Mouse (Mus musculus) lung, embryonic 16.5 days (tissue): ENCODE data around the gene Ifnar2. TPM values are rescaled to one million over a fixed set of nuclear protein-coding genes. Genes with fewer than 3 reads are reported as not detected.

Experiments
- ATAC-seq: fragments of 200-750 bp; cut with Nextera tagmentation; 2 replicates; pipeline ENCODE4 v1.8.0; 2017; ENCODE audit warnings: low read depth, mild to moderate bottlenecking, moderate library complexity
- H3K27ac ChIP-seq: fragments of 300-500 bp; sonication (generic); 2 replicates; pipeline ENCODE4 v1.5.1; 2014; ENCODE audit warnings: mild to moderate bottlenecking, control low read depth, low read length
- H3K27me3 ChIP-seq: fragments of 300-500 bp; sonication (generic); 2 replicates; pipeline ENCODE4 v1.6.1; 2014; ENCODE audit warnings: low read depth, low read length, mixed read lengths; ENCODE audit not compliant: control insufficient read depth, insufficient read depth
- H3K36me3 ChIP-seq: fragments of 300-500 bp; sonication (generic); 2 replicates; pipeline ENCODE4 v1.6.1; 2014; ENCODE audit warnings: low read length; ENCODE audit not compliant: control insufficient read depth, insufficient read depth
- H3K4me1 ChIP-seq: fragments of 300-500 bp; sonication (generic); replicated peaks from 2 replicates; pipeline ENCODE4 v1.6.1; 2014; ENCODE audit warnings: low read length, mixed read lengths; ENCODE audit not compliant: control insufficient read depth, insufficient read depth
- H3K4me2 ChIP-seq: fragments of 300-500 bp; sonication (generic); 2 replicates; pipeline ENCODE4 v1.6.1; 2014; ENCODE audit warnings: low read depth, low read length, control low read depth
- H3K4me3 ChIP-seq: fragments of 300-500 bp; sonication (generic); 2 replicates; pipeline ENCODE4 v1.5.1; 2014; ENCODE audit warnings: mild to moderate bottlenecking, low read length, control low read depth
- H3K9ac ChIP-seq: fragments of 300-500 bp; sonication (generic); 2 replicates; pipeline ENCODE4 v1.6.1; 2014; ENCODE audit warnings: low read length, control low read depth
- H3K9me3 ChIP-seq: fragments of 300-500 bp; sonication (generic); 2 replicates; pipeline ENCODE4 v1.6.1; 2016; ENCODE audit warnings: low read length; ENCODE audit not compliant: control insufficient read depth
- WGBS: fragments of 180-500 bp; shearing (Covaris S2); extraction: QIAGEN DNeasy Blood & Tissue Kit; methylation state at CpG from one replicate; pipeline ENCODE4 v1.1.7; 2014; 5-methylcytosine and 5-hydroxymethylcytosine counted together
- polyA plus RNA-seq: library from polyadenylated mRNA; unstranded; fragments of >200 nt; fragmentation: Nextera tagmentation; extraction: Ambion mirVana; gene quantifications from 2 replicates; pipeline ENCODE4 v1.2.1, GENCODE M21; 2015

Gene Ifnar2
- polyA plus RNA-seq, 1 experiment from 2014 or later = 73.0 TPM

- Histone ChIP-seq H3K4me3 (no peak overlapping the region), H3K9me3 (peaks cover 6% of the 10 kb centered on the region; the same call in 1 of the 2 replicates), H3K27me3 (no peaks in the 10 kb centered on the region), H3K9ac (no peak overlapping the region), H3K4me2 (no peak overlapping the region), H3K27ac (0 out of 2 replicates have a peak overlapping the region, but pooled peaks have one; percentile 7), H3K36me3 (no peaks in the 10 kb centered on the region), H3K4me1 (peaks cover 27% of the 10 kb centered on the region)
- ATAC-seq = no peak
Measured at GRCm38 (mm10) chr16:91366567-91366966, 6.0 kb upstream of the Ifnar2 start.

- no peak for ATAC-seq
- no peak overlapping the region for H3K27ac ChIP-seq
- no peaks in the 10 kb centered on the region for H3K27me3 ChIP-seq
- WGBS = 78% methylated on average over 2 of the region's 2 CpGs
- peaks cover 6% of the 10 kb centered on the region; the same call in 1 of the 2 replicates for H3K9me3 ChIP-seq
- H3K4me1 ChIP-seq = peaks cover 24% of the 10 kb centered on the region
- no peaks in the 10 kb centered on the region for H3K36me3 ChIP-seq
- no peak overlapping the region for H3K4me2 ChIP-seq
- H3K9ac ChIP-seq = no peak overlapping the region
- no peak overlapping the region for H3K4me3 ChIP-seq
Measured at GRCm38 (mm10) chr16:91367066-91367465, 5.5 kb upstream of the Ifnar2 start.

- Histone ChIP-seq H3K4me3 (peak overlapping the region; percentile 76), H3K27ac (peak overlapping the region; percentile 95), H3K4me2 (peak overlapping the region; percentile 76), H3K4me1 (peaks cover 19% of the 10 kb centered on the region), H3K9me3 (no peaks in the 10 kb centered on the region), H3K9ac (peak overlapping the region; percentile 91), H3K27me3 (no peaks in the 10 kb centered on the region), H3K36me3 (no peaks in the 10 kb centered on the region)
- WGBS = 25% methylated on average over 11 of the region's 13 CpGs
- no peak for ATAC-seq
Measured at GRCm38 (mm10) chr16:91373473-91374252, 1.1 kb downstream of the Ifnar2 start.

DNA sequence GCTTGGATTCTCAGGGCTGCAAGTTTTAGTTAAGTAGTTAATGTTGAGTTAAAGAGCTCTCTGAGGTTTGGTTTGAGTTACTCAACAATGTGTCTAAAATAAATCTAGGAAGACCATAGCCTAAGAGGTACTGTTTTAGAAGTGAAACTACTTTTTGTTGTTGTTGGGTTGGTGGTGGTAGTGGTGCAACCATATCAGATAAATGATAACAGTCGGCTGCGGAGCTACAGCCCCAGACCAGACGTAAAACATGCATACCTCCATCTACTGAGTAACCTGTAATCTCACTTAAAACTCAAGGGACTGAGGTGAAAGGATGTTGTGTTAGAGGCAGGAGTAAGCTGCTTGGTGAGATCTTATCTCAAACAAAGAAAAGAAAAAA lies 1.7 kb downstream of the Ifnar2 start:
- Histone ChIP-seq H3K4me3 (peak overlapping the region; percentile 76), H3K9ac (no peak overlapping the region; the same call in 1 of the 2 replicates), H3K9me3 (no peaks in the 10 kb centered on the region), H3K4me1 (peaks cover 25% of the 10 kb centered on the region), H3K27ac (peak overlapping the region; percentile 16; the same call in 1 of the 2 replicates), H3K36me3 (no peaks in the 10 kb centered on the region), H3K4me2 (peak overlapping the region; percentile 76), H3K27me3 (no peaks in the 10 kb centered on the region)
- no peak for ATAC-seq
- 60% methylated on average over 3 of the region's 3 CpGs for WGBS

GRCm38 (mm10) chr16:91376701-91377100 lies 4.1 kb downstream of the Ifnar2 start:
- H3K9me3 ChIP-seq = no peaks in the 10 kb centered on the region
- no peaks in the 10 kb centered on the region for H3K36me3 ChIP-seq
- H3K4me3 ChIP-seq = no peak overlapping the region
- H3K9ac ChIP-seq = no peak overlapping the region
- H3K4me2 ChIP-seq = no peak overlapping the region
- H3K27ac ChIP-seq = no peak overlapping the region
- WGBS = 82% methylated on average over 10 of the region's 10 CpGs
- no peak for ATAC-seq
- H3K4me1 ChIP-seq = peaks cover 33% of the 10 kb centered on the region
- H3K27me3 ChIP-seq = no peaks in the 10 kb centered on the region

- H3K9me3 ChIP-seq = no peaks in the 10 kb centered on the region
- H3K4me3 ChIP-seq = peak overlapping the region; percentile 13; the same call in 1 of the 2 replicates
- H3K27ac ChIP-seq = peak overlapping the region; percentile 90
- ATAC-seq = no peak
- peak overlapping the region; percentile 43; the same call in 1 of the 2 replicates for H3K9ac ChIP-seq
- H3K4me1 ChIP-seq = peaks cover 32% of the 10 kb centered on the region
- H3K27me3 ChIP-seq = no peaks in the 10 kb centered on the region
- 0 out of 2 replicates have a peak, but pooled peaks cover 4% of the 10 kb centered on the region for H3K36me3 ChIP-seq
- 34% methylated on average over 17 of the region's 17 CpGs for WGBS
- peak overlapping the region; percentile 46 for H3K4me2 ChIP-seq
Measured at GRCm38 (mm10) chr16:91378431-91378986, 5.9 kb downstream of the Ifnar2 start.

DNA sequence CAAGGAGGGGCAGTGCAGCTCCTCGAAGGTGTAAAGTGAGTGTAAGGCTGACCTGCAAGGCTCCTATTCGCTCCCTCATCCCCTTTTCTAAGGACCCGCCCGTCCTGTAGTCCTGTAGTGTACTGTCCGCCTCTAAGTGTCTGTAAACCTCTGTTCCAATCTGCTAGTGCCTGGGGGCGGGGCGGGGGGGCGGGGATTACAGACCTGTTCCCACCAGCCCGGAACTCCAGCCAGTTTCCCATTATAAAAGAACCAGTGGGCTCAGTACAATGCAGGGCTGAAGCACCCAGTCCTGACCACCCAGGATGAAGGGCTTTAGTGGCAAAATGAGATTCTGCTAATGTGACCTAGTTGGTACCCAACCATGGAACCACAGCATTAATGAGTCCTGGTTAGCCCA lies 6.4 kb downstream of the Ifnar2 start:
- Histone ChIP-seq H3K27me3 (no peaks in the 10 kb centered on the region), H3K4me1 (peaks cover 27% of the 10 kb centered on the region), H3K9me3 (no peaks in the 10 kb centered on the region), H3K4me2 (peak overlapping the region; percentile 46), H3K4me3 (peak overlapping the region; percentile 13; the same call in 1 of the 2 replicates), H3K27ac (peak overlapping the region; percentile 90), H3K9ac (peak overlapping the region; percentile 43; the same call in 1 of the 2 replicates), H3K36me3 (peaks cover 7% of the 10 kb centered on the region; the same call in 1 of the 2 replicates)
- WGBS = 33% methylated on average over 9 of the region's 9 CpGs
- peak; percentile 57 for ATAC-seq

DNA sequence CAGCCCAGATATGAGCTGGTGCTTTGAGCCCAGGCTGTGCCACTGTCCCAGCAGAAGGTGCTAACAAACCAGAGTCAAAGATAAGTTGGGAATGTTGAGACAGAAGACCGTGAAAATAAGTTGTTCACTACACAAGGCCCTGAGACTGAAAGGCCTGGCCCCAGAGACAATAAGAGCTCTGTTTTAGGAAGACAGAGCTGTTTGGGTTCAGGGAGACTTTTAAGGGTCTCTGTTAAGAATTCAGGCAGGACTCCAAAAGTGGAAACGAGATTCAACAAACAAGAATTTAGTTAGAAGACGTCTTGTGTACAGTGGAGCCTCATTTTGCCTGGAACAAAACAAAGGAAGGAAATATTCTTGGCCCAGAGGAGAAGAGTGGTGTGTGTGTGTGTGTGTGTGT lies 6.8 kb downstream of the Ifnar2 start:
- peak overlapping the region; percentile 90 for H3K27ac ChIP-seq
- H3K36me3 ChIP-seq = peaks cover 8% of the 10 kb centered on the region; the same call in 1 of the 2 replicates
- no peaks in the 10 kb centered on the region for H3K9me3 ChIP-seq
- H3K9ac ChIP-seq = 0 out of 2 replicates have a peak overlapping the region, but pooled peaks have one; percentile 31
- H3K4me2 ChIP-seq = peak overlapping the region; percentile 46; the same call in 1 of the 2 replicates
- ATAC-seq = peak; percentile 27; the same call in 1 of the 2 replicates
- H3K4me1 ChIP-seq = peaks cover 23% of the 10 kb centered on the region
- no peak overlapping the region for H3K4me3 ChIP-seq
- WGBS = 13% methylated on average over 3 of the region's 3 CpGs
- H3K27me3 ChIP-seq = no peaks in the 10 kb centered on the region

DNA sequence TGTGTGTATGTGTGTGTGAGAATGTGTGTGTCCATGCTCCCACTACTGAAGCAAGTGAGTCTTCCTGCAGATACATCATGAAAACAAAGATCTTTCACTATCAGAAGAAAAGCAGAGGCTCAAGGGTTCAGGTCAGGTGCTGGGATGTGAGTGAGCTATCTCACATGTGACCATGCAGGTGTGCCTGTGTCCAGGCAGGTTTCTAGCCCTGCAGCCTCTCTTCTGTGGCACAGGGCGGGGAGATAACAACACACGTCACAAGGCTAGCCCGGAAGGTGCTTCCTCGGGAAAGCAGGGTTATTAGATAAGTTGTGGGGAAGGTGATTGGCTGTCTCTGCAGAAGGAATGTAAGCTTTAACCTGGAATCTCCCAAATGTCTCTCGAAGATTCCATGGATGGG lies 7.6 kb downstream of the Ifnar2 start:
- Histone ChIP-seq H3K9ac (no peak overlapping the region), H3K4me3 (no peak overlapping the region), H3K4me2 (no peak overlapping the region), H3K9me3 (no peaks in the 10 kb centered on the region), H3K36me3 (peaks cover 8% of the 10 kb centered on the region; the same call in 1 of the 2 replicates), H3K27me3 (no peaks in the 10 kb centered on the region), H3K4me1 (peaks cover 22% of the 10 kb centered on the region), H3K27ac (no peak overlapping the region; the same call in 1 of the 2 replicates)
- 50% methylated on average over 5 of the region's 5 CpGs for WGBS
- no peak for ATAC-seq
